Comparison of ENCODE assay signal across 7 mouse cellular contexts in the genomic region with DNA sequence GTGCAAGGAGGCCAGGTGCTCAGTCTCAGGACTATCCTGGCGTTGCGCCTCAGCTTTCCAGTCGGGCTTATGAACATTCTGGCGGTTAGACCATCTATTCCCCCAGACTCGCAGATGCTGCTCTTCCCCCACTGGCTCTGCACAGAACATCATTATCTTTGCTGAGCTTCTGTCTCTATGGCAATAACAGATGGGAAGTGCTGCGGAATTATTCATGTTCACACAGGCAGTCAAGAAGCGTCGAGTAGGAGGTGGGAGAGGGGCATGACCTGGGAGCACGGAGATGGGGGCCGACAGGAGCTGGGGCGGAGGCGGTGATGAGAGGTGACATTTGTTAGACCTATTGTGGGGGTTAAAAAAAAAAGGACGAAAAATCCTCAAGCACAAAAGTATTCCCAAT. TPM values are rescaled to one million over a fixed set of nuclear protein-coding genes. Genes with fewer than 3 reads are reported as not detected.
DNase-seq lines count a peak whose midpoint lies in the region; ATAC-seq and TF ChIP-seq lines count a peak whose summit lies in the region.

No protein-coding gene starts in this region.

- H3K27ac ChIP-seq in CH12.LX (ENCODE audit: insufficient read depth, low read depth): peak overlapping the region; percentile 82
- peak overlapping the region; percentile 99 for H3K27ac ChIP-seq in embryonic facial prominence, embryonic 12.5 days
- H3K27ac ChIP-seq in hindbrain, embryonic 10.5 days: peak overlapping the region; percentile 99
- H3K27ac ChIP-seq in left cerebral cortex, adult 2 months: peak overlapping the region; percentile 94
- H3K27ac ChIP-seq in midbrain, embryonic 11.5 days (ENCODE audit: low read depth, low read length): peak overlapping the region; percentile 99
- H3K27ac ChIP-seq in stomach, embryonic 16.5 days (ENCODE audit: low read length): peak overlapping the region; percentile 100

- peaks cover 8% of the 10 kb centered on the region for H3K79me2 ChIP-seq in CH12.LX (replicated peaks; ENCODE audit: control insufficient read depth, extremely low read depth, insufficient read depth, poor library complexity, severe bottlenecking)

- in situ Hi-C loops in CH12.LX (cut with MboI; ENCODE audit: low pct_ligation_motif_present, low pct_unique_long_range_greater_than_20kb, low sequenced_read_pairs): no loop called here

- H3K9ac ChIP-seq in CH12.LX (ENCODE audit: insufficient read depth, low read depth): peak overlapping the region; percentile 4; the same call in 1 of the 2 replicates
- no peak overlapping the region for H3K9ac ChIP-seq in embryonic facial prominence, embryonic 12.5 days
- peak overlapping the region; percentile 96 for H3K9ac ChIP-seq in midbrain, embryonic 11.5 days (ENCODE audit: low read length)
- H3K9ac ChIP-seq in stomach, embryonic 16.5 days (ENCODE audit: low read length): peak overlapping the region; percentile 93

- dilution Hi-C loops in CH12.LX (cut with MboI; ENCODE audit: extremely low pct_ligation_motif_present, extremely low pct_unique_long_range_greater_than_20kb, low sequenced_read_pairs): no loop called here

- peak; percentile 57 for DNase-seq in CH12.LX (ENCODE audit: extremely low read depth)
- peak; percentile 58 for DNase-seq in Muller cell, postnatal 12 days (ENCODE audit: inconsistent ontology term)
- peak; percentile 78 for DNase-seq in hindbrain, embryonic 10.5 days (ENCODE audit: low spot score)
- peak; percentile 62 to 69 for DNase-seq in left cerebral cortex, adult 2 months (ENCODE audit: extremely low spot score in 1 of 2, low spot score in 2 of 2)
- DNase-seq in midbrain, embryonic 11.5 days (ENCODE audit: low spot score, missing footprints): peak; percentile 93

- TF ChIP-seq CTCF in CH12.LX (conservative IDR thresholded peaks at IDR 0.05 in 1 of 2, IDR thresholded peaks at IDR 0.05 in 1 of 2; ENCODE audit: low read depth in 2 of 2, low read length in 2 of 2): no peak
- no peak for TF ChIP-seq CTCF in left cerebral cortex, adult 2 months (IDR thresholded peaks at IDR 0.05)

- no peak for TF ChIP-seq POLR2A in CH12.LX (IDR thresholded peaks at IDR 0.05; ENCODE audit: low read depth, low read length)

- WGBS in embryonic facial prominence, embryonic 12.5 days: 4% methylated on average over 13 of the region's 13 CpGs
- 2% methylated on average over 13 of the region's 13 CpGs for WGBS in hindbrain, embryonic 10.5 days
- WGBS in midbrain, embryonic 11.5 days: 2% methylated on average over 13 of the region's 13 CpGs
- WGBS in stomach, embryonic 16.5 days: 6% methylated on average over 13 of the region's 13 CpGs

- H3K9me3 ChIP-seq in CH12.LX (replicated peaks; ENCODE audit: low read length): no peaks in the 10 kb centered on the region
- no peaks in the 10 kb centered on the region for H3K9me3 ChIP-seq in embryonic facial prominence, embryonic 12.5 days
- H3K9me3 ChIP-seq in hindbrain, embryonic 10.5 days: no peaks in the 10 kb centered on the region
- no peaks in the 10 kb centered on the region for H3K9me3 ChIP-seq in midbrain, embryonic 11.5 days (ENCODE audit: control insufficient read depth, low read length)
- no peaks in the 10 kb centered on the region for H3K9me3 ChIP-seq in stomach, embryonic 16.5 days (replicated peaks; ENCODE audit: control insufficient read depth, low read length)

- peaks cover 0 to 7% of the 10 kb centered on the region in 2 experiments for H3K36me3 ChIP-seq in CH12.LX (replicated peaks in 1 of 2; ENCODE audit: control insufficient read depth in 1 of 2, insufficient read depth in 1 of 2, low read length in 1 of 2)
- H3K36me3 ChIP-seq in embryonic facial prominence, embryonic 12.5 days: 0 out of 2 replicates have a peak, but pooled peaks cover 4% of the 10 kb centered on the region
- H3K36me3 ChIP-seq in hindbrain, embryonic 10.5 days: peaks cover 11% of the 10 kb centered on the region
- H3K36me3 ChIP-seq in midbrain, embryonic 11.5 days (ENCODE audit: control insufficient read depth, insufficient read depth, low read length): no peaks in the 10 kb centered on the region
- no peaks in the 10 kb centered on the region for H3K36me3 ChIP-seq in stomach, embryonic 16.5 days (ENCODE audit: control insufficient read depth, insufficient read depth, low read length)

- H3K4me1 ChIP-seq in CH12.LX (ENCODE audit: control insufficient read depth in 1 of 2, insufficient read depth in 2 of 2): peaks cover 14 to 69% of the 10 kb centered on the region in 2 experiments
- H3K4me1 ChIP-seq in embryonic facial prominence, embryonic 12.5 days: peaks cover 17% of the 10 kb centered on the region; the same call in 1 of the 2 replicates
- peaks cover 56% of the 10 kb centered on the region for H3K4me1 ChIP-seq in hindbrain, embryonic 10.5 days (replicated peaks)
- H3K4me1 ChIP-seq in midbrain, embryonic 11.5 days (ENCODE audit: control insufficient read depth, insufficient read depth, low read length): peaks cover 20% of the 10 kb centered on the region
- H3K4me1 ChIP-seq in stomach, embryonic 16.5 days (ENCODE audit: control insufficient read depth, insufficient read depth, low read length): peaks cover 15% of the 10 kb centered on the region

- no peak for TF ChIP-seq EP300 in CH12.LX (IDR thresholded peaks at IDR 0.05; ENCODE audit: low read length)

- intact Hi-C loops in left cerebral cortex, adult 2 months (cut with DNase I): loop anchor here (1.0 to 5.0 kb wide), 2 partner anchors 36 to 491 kb away; partner anchors contain the start of gene Mynn

- peak overlapping the region; percentile 55 for H3K4me2 ChIP-seq in CH12.LX (ENCODE audit: insufficient read depth, low read depth, poor library complexity, severe bottlenecking)
- H3K4me2 ChIP-seq in embryonic facial prominence, embryonic 12.5 days (replicated peaks): peak overlapping the region; percentile 74
- H3K4me2 ChIP-seq in midbrain, embryonic 11.5 days: peak overlapping the region; percentile 63
- H3K4me2 ChIP-seq in stomach, embryonic 16.5 days (ENCODE audit: low read depth, low read length): peak overlapping the region; percentile 75

- ATAC-seq in embryonic facial prominence, embryonic 12.5 days (ENCODE audit: insufficient number of reproducible peaks, insufficient read depth, low FRiP score, low TSS enrichment): no peak
- peak; percentile 41 for ATAC-seq in midbrain, embryonic 11.5 days (ENCODE audit: low FRiP score)
- no peak for ATAC-seq in stomach, embryonic 16.5 days (ENCODE audit: insufficient read depth, low FRiP score)

- peak overlapping the region; percentile 28 to 39 (median 28) for H3K4me3 ChIP-seq in CH12.LX (replicated peaks in 1 of 3; ENCODE audit: low read depth in 2 of 3, low read length in 2 of 3, poor library complexity in 1 of 3)
- H3K4me3 ChIP-seq in embryonic facial prominence, embryonic 12.5 days: peak overlapping the region; percentile 99
- peak overlapping the region; percentile 100 for H3K4me3 ChIP-seq in hindbrain, embryonic 10.5 days
- H3K4me3 ChIP-seq in left cerebral cortex, adult 2 months: peak overlapping the region; percentile 60
- peak overlapping the region; percentile 98 for H3K4me3 ChIP-seq in midbrain, embryonic 11.5 days (ENCODE audit: low read depth, low read length)
- H3K4me3 ChIP-seq in stomach, embryonic 16.5 days (replicated peaks; ENCODE audit: low read length): peak overlapping the region; percentile 95

- H3K27me3 ChIP-seq in CH12.LX (replicated peaks): no peaks in the 10 kb centered on the region
- no peaks in the 10 kb centered on the region for H3K27me3 ChIP-seq in embryonic facial prominence, embryonic 12.5 days
- 0 out of 2 replicates have a peak, but pooled peaks cover 10% of the 10 kb centered on the region for H3K27me3 ChIP-seq in hindbrain, embryonic 10.5 days (ENCODE audit: insufficient read depth, poor library complexity, severe bottlenecking)
- no peaks in the 10 kb centered on the region for H3K27me3 ChIP-seq in midbrain, embryonic 11.5 days (ENCODE audit: control insufficient read depth, insufficient read depth, low read length)
- no peaks in the 10 kb centered on the region for H3K27me3 ChIP-seq in stomach, embryonic 16.5 days (ENCODE audit: control insufficient read depth, insufficient read depth, low read length)

- no peak for TF ChIP-seq RAD21 in CH12.LX (IDR thresholded peaks at IDR 0.05; ENCODE audit: low read depth, low read length)

TF ChIP-seq in CH12.LX, 34 proteins besides CTCF, POLR2A, EP300 and RAD21 (continues in another document):
- TF ChIP-seq MXI1 (IDR thresholded peaks at IDR 0.05; ENCODE audit: low read depth, low read length) (no peak), IRF4 (IDR thresholded peaks at IDR 0.05; ENCODE audit: low read depth, low read length) (no peak), JUND (conservative IDR thresholded peaks at IDR 0.05; ENCODE audit: low read depth, low read length) (no peak), PAX5 (IDR thresholded peaks at IDR 0.05; ENCODE audit: low read length) (no peak), ZNF384 (IDR thresholded peaks at IDR 0.05; ENCODE audit: low read depth, low read length) (no peak), TBP (conservative IDR thresholded peaks at IDR 0.05; ENCODE audit: low read depth, low read length) (no peak), USF1 (IDR thresholded peaks at IDR 0.05; ENCODE audit: low read depth, low read length) (no peak), TCF12 (IDR thresholded peaks at IDR 0.05; ENCODE audit: low read depth, low read length) (0 out of 2 replicates have a peak, but pooled peaks have one; percentile 38), NRF1 (IDR thresholded peaks at IDR 0.05; ENCODE audit: low read depth, low read length) (no peak), UBTF (IDR thresholded peaks at IDR 0.05; ENCODE audit: low read depth, low read length) (no peak)

RNA-seq across cellular contexts. Expression of gene Skil, which starts 1.7 kb away (rescaled TPM):
- total RNA-seq in CH12.LX (2012; rRNA removed) (11.2 and 11.4 TPM in 2 replicates), CH12.LX (2014; rRNA removed) (18.9 and 22.4 TPM in 2 replicates)
- polyA plus RNA-seq in CH12.LX (2012; ENCODE audit: insufficient read length, low read depth): 11.0 and 11.1 TPM in 2 replicates
- 33.5 and 34.9 TPM in 2 replicates for polyA plus RNA-seq in embryonic facial prominence, embryonic 12.5 days (2016; fragmentation: Nextera tagmentation; extraction: Ambion mirVana)
- polyA plus RNA-seq in hindbrain, embryonic 10.5 days (2016; fragmentation: Nextera tagmentation; extraction: Ambion mirVana): 34.4 and 37.3 TPM in 2 replicates
- total RNA-seq in left cerebral cortex, adult 2 months (2021): 10 to 100 TPM; 65.8 to 68.1 TPM
- polyA plus RNA-seq in midbrain, embryonic 11.5 days (2014; fragmentation: Nextera tagmentation; extraction: Ambion mirVana): 43.9 and 55.0 TPM in 2 replicates
- polyA plus RNA-seq in stomach, embryonic 16.5 days (2015; fragmentation: Nextera tagmentation; extraction: Ambion mirVana): 20.8 and 21.3 TPM in 2 replicates

RNA-seq across cellular contexts. Expression of gene Cldn11, which starts 56.5 kb away (rescaled TPM):
- total RNA-seq in CH12.LX (2012; rRNA removed): not detected in 2 replicates
- total RNA-seq in CH12.LX (2014; rRNA removed): not detected in 2 replicates
- not detected in 2 replicates for polyA plus RNA-seq in CH12.LX (2012; ENCODE audit: insufficient read length, low read depth)
- 32.1 and 38.7 TPM in 2 replicates for polyA plus RNA-seq in embryonic facial prominence, embryonic 12.5 days (2016; fragmentation: Nextera tagmentation; extraction: Ambion mirVana)
- 8.2 and 9.6 TPM in 2 replicates for polyA plus RNA-seq in hindbrain, embryonic 10.5 days (2016; fragmentation: Nextera tagmentation; extraction: Ambion mirVana)
- total RNA-seq in left cerebral cortex, adult 2 months (2021): 10 to 100 TPM; 73.8 to 75.7 TPM
- polyA plus RNA-seq in midbrain, embryonic 11.5 days (2014; fragmentation: Nextera tagmentation; extraction: Ambion mirVana): 8.7 and 9.6 TPM in 2 replicates
- 3.3 and 4.2 TPM in 2 replicates for polyA plus RNA-seq in stomach, embryonic 16.5 days (2015; fragmentation: Nextera tagmentation; extraction: Ambion mirVana)

Comparison
In these comparisons a context has a peak if more than half of its experiments do, and no peak if none do; other contexts are left out.
1. H3K4me3 ChIP-seq: peak in every context shown above with its lines; median percentile 100 in hindbrain, embryonic 10.5 days; 99 in embryonic facial prominence, embryonic 12.5 days; 98 in midbrain, embryonic 11.5 days; 95 in stomach, embryonic 16.5 days; 60 in left cerebral cortex, adult 2 months; 28 in CH12.LX.